In genomic region chr11:55334545-55334944, GRCm38 (mm10) we compare ENCODE assay signal across 17 mouse cellular contexts. TPM values are rescaled to one million over a fixed set of nuclear protein-coding genes. Genes with fewer than 3 reads are reported as not detected.
"Had no signal": no experiment of that assay in that cellular context is flagged by ENCODE, and none has a peak within 500 bp of the region (broad histone marks: within the 10 kb centered on the region; RNA-seq: fewer than 3 reads in every experiment).

No protein-coding gene starts in this region.

- H3K4me3 ChIP-seq: lung, embryonic 15.5 days; megakaryocyte, embryonic 14.5 days; midbrain, embryonic 13.5 days; midbrain, embryonic 15.5 days; neural tube, embryonic 12.5 days; stomach, embryonic 15.5 days had no signal

- DNase-seq: lung, postnatal 14 days; lung, postnatal 36 days; right cerebral cortex, postnatal 14 days; thymus, adult 2 months; thymus, postnatal 25 days; thymus, postnatal 4 days had no signal

- H3K9ac ChIP-seq: lung, embryonic 15.5 days; midbrain, embryonic 13.5 days; midbrain, embryonic 15.5 days; neural tube, embryonic 12.5 days; stomach, embryonic 15.5 days had no signal

- H3K36me3 ChIP-seq: lung, embryonic 15.5 days; midbrain, embryonic 13.5 days; midbrain, embryonic 15.5 days; neural tube, embryonic 12.5 days; stomach, embryonic 15.5 days had no signal

- H3K27ac ChIP-seq: lung, embryonic 15.5 days; macrophage; midbrain, embryonic 13.5 days; midbrain, embryonic 15.5 days; neural tube, embryonic 12.5 days; stomach, embryonic 15.5 days; stomach, postnatal 0 days had no signal

- H3K9me3 ChIP-seq: lung, embryonic 15.5 days; midbrain, embryonic 13.5 days; midbrain, embryonic 15.5 days; neural tube, embryonic 12.5 days; stomach, embryonic 15.5 days had no signal

- ATAC-seq: lung, postnatal 0 days; midbrain, embryonic 13.5 days; midbrain, embryonic 15.5 days had no signal

- H3K4me1 ChIP-seq: megakaryocyte, embryonic 14.5 days; midbrain, embryonic 13.5 days; midbrain, embryonic 15.5 days; neural tube, embryonic 12.5 days had no signal

- H3K4me2 ChIP-seq: lung, embryonic 15.5 days; midbrain, embryonic 11.5 days; midbrain, embryonic 13.5 days; midbrain, embryonic 15.5 days; neural tube, embryonic 12.5 days; stomach, embryonic 15.5 days had no signal

- H3K27me3 ChIP-seq: lung, embryonic 15.5 days; midbrain, embryonic 13.5 days; midbrain, embryonic 15.5 days; neural tube, embryonic 12.5 days; stomach, embryonic 15.5 days had no signal

RNA-seq across cellular contexts. Expression of gene Fat2, which starts 1.8 kb away (rescaled TPM):
- polyA plus RNA-seq: macrophage; neural tube, embryonic 14.5 days had no signal
